Mouse (Mus musculus) lung, embryonic 14.5 days (tissue): ENCODE results near the gene Prr19. TPM values are rescaled to one million over a fixed set of nuclear protein-coding genes. Genes with fewer than 3 reads are reported as not detected.

Experiments used
- ATAC-seq: fragments of 200-750 bp; cut with Nextera tagmentation; 2 replicates; pipeline ENCODE4 v1.8.0; 2017; ENCODE audit warnings: mild to moderate bottlenecking, moderate TSS enrichment, moderate library complexity; ENCODE audit not compliant: insufficient read depth
- DNase-seq: peaks from one replicate; pipeline ENCODE4 v3.0.0-alpha.2; 2015
- H3K27ac ChIP-seq: fragments of 300-500 bp; sonication (generic); 2 replicates; pipeline ENCODE4 v1.5.1; 2014; ENCODE audit warnings: low read depth, mild to moderate bottlenecking, moderate library complexity
- H3K27me3 ChIP-seq: fragments of 300-500 bp; sonication (generic); 2 replicates; pipeline ENCODE4 v1.6.1; 2014; ENCODE audit warnings: low read length, control low read depth; ENCODE audit not compliant: insufficient read depth
- H3K36me3 ChIP-seq: fragments of 300-500 bp; sonication (generic); 2 replicates; pipeline ENCODE4 v1.6.1; 2014; ENCODE audit warnings: control low read depth; ENCODE audit not compliant: insufficient read depth
- H3K4me1 ChIP-seq: fragments of 300-500 bp; sonication (generic); 2 replicates; pipeline ENCODE4 v1.6.1; 2014; ENCODE audit warnings: antibody characterized with exemption, control low read depth; ENCODE audit not compliant: insufficient read depth
- H3K4me2 ChIP-seq: fragments of 300-500 bp; sonication (generic); 2 replicates; pipeline ENCODE4 v1.6.1; 2014; ENCODE audit warnings: mild to moderate bottlenecking
- H3K4me3 ChIP-seq: fragments of 300-500 bp; sonication (generic); 2 replicates; pipeline ENCODE4 v1.5.1; 2014; ENCODE audit warnings: low read depth, low read length
- H3K9ac ChIP-seq: fragments of 300-500 bp; sonication (generic); 2 replicates; pipeline ENCODE4 v1.6.1; 2014
- H3K9me3 ChIP-seq: fragments of 300-500 bp; sonication (generic); 2 replicates; pipeline ENCODE4 v1.6.1; 2016; ENCODE audit warnings: low read depth, low read length, control low read depth
- CTCF ChIP-seq: IDR thresholded peaks from 2 replicates; pipeline ENCODE4 v1.5.1; 2016; ENCODE audit warnings: antibody characterized with exemption, low read depth
- WGBS: fragments of 180-500 bp; shearing (Covaris S2); extraction: QIAGEN DNeasy Blood & Tissue Kit; methylation state at CpG from one replicate; pipeline ENCODE4 v1.1.7; 2014; 5-methylcytosine and 5-hydroxymethylcytosine counted together
- polyA plus RNA-seq: library from polyadenylated mRNA; unstranded; fragments of >200 nt; fragmentation: Nextera tagmentation; extraction: Ambion mirVana; gene quantifications from 2 replicates; pipeline ENCODE4 v1.2.1, GENCODE M21; 2014

Prr19 gene
- polyA plus RNA-seq, 1 experiment from 2014 or later, result 0.29 TPM

GRCm38 (mm10) chr7:25294960-25295722, 6.1 kb upstream of the Prr19 start:
- no peak overlapping the region for H3K27ac ChIP-seq
- H3K4me3 ChIP-seq, result no peak overlapping the region
- no peaks in the 10 kb centered on the region for H3K27me3 ChIP-seq
- H3K36me3 ChIP-seq, result peaks cover 56% of the 10 kb centered on the region
- DNase-seq, result no peak
- WGBS, result 81% methylated on average over 12 of the region's 12 CpGs
- no peak overlapping the region for H3K9ac ChIP-seq
- no peak overlapping the region for H3K4me2 ChIP-seq
- no peaks in the 10 kb centered on the region for H3K9me3 ChIP-seq
- no peak for TF ChIP-seq CTCF
- no peak for ATAC-seq
- no peaks in the 10 kb centered on the region for H3K4me1 ChIP-seq

GRCm38 (mm10) chr7:25296945-25297453, 4.2 kb upstream of the Prr19 start:
- Histone ChIP-seq H3K4me3 (peak overlapping the region; percentile 61), H3K36me3 (peaks cover 37% of the 10 kb centered on the region), H3K4me2 (peak overlapping the region; percentile 79), H3K4me1 (no peaks in the 10 kb centered on the region), H3K27ac (peak overlapping the region; percentile 97), H3K9me3 (no peaks in the 10 kb centered on the region), H3K27me3 (no peaks in the 10 kb centered on the region), H3K9ac (peak overlapping the region; percentile 84)
- DNase-seq (peak; percentile 64), ATAC-seq (peak; percentile 39)
- TF ChIP-seq CTCF, result no peak
- WGBS, result under 1% methylated on average over 21 of the region's 21 CpGs

GRCm38 (mm10) chr7:25297454-25298325, 3.5 kb upstream of the Prr19 start, which contains the start of gene Pafah1b3:
Gene Pafah1b3, minus strand, starts transcription at chr7:25297986.
- under 1% methylated on average over 52 of the region's 52 CpGs for WGBS
- DNase-seq, result peak; percentile 94
- H3K27ac ChIP-seq, result peak within 1 kb of the TSS; percentile 97
- H3K27me3 ChIP-seq, result no peaks in the 10 kb centered on the region
- H3K4me1 ChIP-seq, result no peaks in the 10 kb centered on the region
- peak within 1 kb of the TSS; percentile 79 for H3K4me2 ChIP-seq
- H3K36me3 ChIP-seq, result peaks cover 30% of the 10 kb centered on the region
- TF ChIP-seq CTCF, result peak; percentile 75
- peak within 1 kb of the TSS; percentile 84 for H3K9ac ChIP-seq
- ATAC-seq, result peak; percentile 92
- no peaks in the 10 kb centered on the region for H3K9me3 ChIP-seq
- H3K4me3 ChIP-seq, result peak within 1 kb of the TSS; percentile 61

- H3K9ac ChIP-seq, result no peak overlapping the region
- no peaks in the 10 kb centered on the region for H3K36me3 ChIP-seq
- ATAC-seq (no peak), DNase-seq (no peak)
- H3K4me1 ChIP-seq, result peaks cover 3% of the 10 kb centered on the region; the same call in 1 of the 2 replicates
- no peaks in the 10 kb centered on the region for H3K9me3 ChIP-seq
- 53% methylated on average over 9 of the region's 9 CpGs for WGBS
- peaks cover 15% of the 10 kb centered on the region; the same call in 1 of the 2 replicates for H3K27me3 ChIP-seq
- TF ChIP-seq CTCF, result no peak
- no peak overlapping the region for H3K27ac ChIP-seq
- no peak overlapping the region for H3K4me2 ChIP-seq
- no peak overlapping the region for H3K4me3 ChIP-seq
Measured at GRCm38 (mm10) chr7:25303003-25303684, 1.9 kb downstream of the Prr19 start.

- ATAC-seq (no peak), DNase-seq (no peak)
- Histone ChIP-seq H3K36me3 (no peaks in the 10 kb centered on the region), H3K4me2 (no peak overlapping the region), H3K9me3 (no peaks in the 10 kb centered on the region), H3K4me1 (peaks cover 3% of the 10 kb centered on the region; the same call in 1 of the 2 replicates), H3K27ac (no peak overlapping the region), H3K27me3 (peaks cover 20% of the 10 kb centered on the region; the same call in 1 of the 2 replicates), H3K4me3 (no peak overlapping the region), H3K9ac (no peak overlapping the region)
- 55% methylated on average over 3 of the region's 3 CpGs for WGBS
- TF ChIP-seq CTCF, result no peak
Measured at GRCm38 (mm10) chr7:25303685-25304006, 2.4 kb downstream of the Prr19 start.

DNA sequence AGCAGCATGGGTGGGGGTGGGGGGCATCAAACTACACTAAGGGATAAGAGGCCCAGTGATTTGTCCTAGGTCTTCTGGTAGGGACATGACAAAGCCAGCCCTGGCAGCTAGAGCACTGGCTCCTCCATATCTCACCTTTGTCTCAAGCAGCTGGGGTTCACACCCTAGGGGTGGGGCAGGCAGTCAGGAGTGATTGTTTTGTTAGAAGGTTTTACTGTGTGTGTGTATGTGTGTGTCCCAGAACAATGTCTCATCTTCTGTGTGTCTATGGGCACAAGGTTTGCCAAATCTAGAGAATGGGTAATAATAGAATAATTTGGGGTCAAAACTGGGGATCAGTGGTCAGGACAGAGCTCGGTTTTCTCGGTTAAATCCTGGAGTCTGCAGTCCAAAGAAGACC, 4.3 kb downstream of the Prr19 start:
- peak overlapping the region; percentile 49 for H3K4me3 ChIP-seq
- WGBS, result 0% methylated on average over 2 of the region's 2 CpGs

More for the DNA sequence above, 4.3 kb downstream of the Prr19 start:
- no peak for DNase-seq
- Histone ChIP-seq H3K27me3 (peaks cover 22% of the 10 kb centered on the region; the same call in 1 of the 2 replicates), H3K36me3 (no peaks in the 10 kb centered on the region), H3K9me3 (no peaks in the 10 kb centered on the region), H3K9ac (no peak overlapping the region), H3K4me2 (peak overlapping the region; percentile 95), H3K4me1 (peaks cover 3% of the 10 kb centered on the region; the same call in 1 of the 2 replicates), H3K27ac (no peak overlapping the region)
- TF ChIP-seq CTCF, result no peak
- ATAC-seq, result no peak
